In genomic region chr17:44734501-44735222, GRCm38 (mm10) we compare ENCODE assay signal across 8 mouse cellular contexts. TPM values are rescaled to one million over a fixed set of nuclear protein-coding genes. Genes with fewer than 3 reads are reported as not detected.
DNase-seq lines count a peak whose midpoint lies in the region; ATAC-seq and TF ChIP-seq lines count a peak whose summit lies in the region.

No protein-coding gene starts in this region.

- DNase-seq in adrenal gland, postnatal 25 days, result peak; percentile 65
- DNase-seq in heart, postnatal 0 days (ENCODE audit: low spot score), result no peak
- DNase-seq in kidney, postnatal 4 days, result peak; percentile 69 to 75
- DNase-seq in lung, postnatal 10 days, result peak; percentile 56
- DNase-seq in retina, embryonic 14.5 days (ENCODE audit: low spot score), result peak; percentile 60
- peak; percentile 20 for DNase-seq in urinary bladder, postnatal 25 days (ENCODE audit: low spot score)

- no peaks in the 10 kb centered on the region for H3K9me3 ChIP-seq in E14TG2a.4 (ENCODE audit: low read length)
- H3K9me3 ChIP-seq in forebrain, embryonic 12.5 days, result no peaks in the 10 kb centered on the region
- H3K9me3 ChIP-seq in heart, postnatal 0 days (replicated peaks; ENCODE audit: control insufficient read depth, low read length), result no peaks in the 10 kb centered on the region

- no peaks in the 10 kb centered on the region for H3K36me3 ChIP-seq in E14TG2a.4 (ENCODE audit: insufficient read depth, low read length)
- no peaks in the 10 kb centered on the region for H3K36me3 ChIP-seq in forebrain, embryonic 12.5 days (replicated peaks)
- H3K36me3 ChIP-seq in heart, postnatal 0 days (replicated peaks; ENCODE audit: control insufficient read depth, insufficient read depth, low read length), result no peaks in the 10 kb centered on the region

- H3K27me3 ChIP-seq in E14TG2a.4 (ENCODE audit: insufficient read depth, low read length), result peaks cover 72% of the 10 kb centered on the region
- peaks cover 69% of the 10 kb centered on the region for H3K27me3 ChIP-seq in forebrain, embryonic 12.5 days
- H3K27me3 ChIP-seq in heart, postnatal 0 days (ENCODE audit: control insufficient read depth, insufficient read depth, low read length), result peaks cover 78% of the 10 kb centered on the region

- TF ChIP-seq EP300 in heart, postnatal 0 days (IDR thresholded peaks at IDR 0.05; ENCODE audit: low read depth), result no peak

- no peak for TF ChIP-seq CTCF in E14TG2a.4 (conservative IDR thresholded peaks at IDR 0.05; ENCODE audit: low read length)
- TF ChIP-seq CTCF in heart, postnatal 0 days (IDR thresholded peaks at IDR 0.05; ENCODE audit: low read depth), result no peak

- H3K4me2 ChIP-seq in forebrain, embryonic 12.5 days, result peak overlapping the region; percentile 90
- peak overlapping the region; percentile 79 for H3K4me2 ChIP-seq in heart, postnatal 0 days (ENCODE audit: low read depth, low read length)

- WGBS in forebrain, embryonic 12.5 days, result under 1% methylated on average over 48 of the region's 48 CpGs
- 2% methylated on average over 48 of the region's 48 CpGs for whole genome bisulfite sequencing in heart, postnatal 0 days

- peaks cover 35% of the 10 kb centered on the region for H3K4me1 ChIP-seq in E14TG2a.4 (replicated peaks; ENCODE audit: low read depth, low read length)
- peaks cover 35% of the 10 kb centered on the region for H3K4me1 ChIP-seq in forebrain, embryonic 12.5 days
- H3K4me1 ChIP-seq in heart, postnatal 0 days (ENCODE audit: control insufficient read depth, insufficient read depth), result peaks cover 11% of the 10 kb centered on the region; the same call in 1 of the 2 replicates

- peak; percentile 47 for ATAC-seq in forebrain, embryonic 12.5 days (ENCODE audit: low FRiP score)
- ATAC-seq in heart, postnatal 0 days (ENCODE audit: insufficient read depth, low read depth), result peak; percentile 17; the same call in 1 of the 2 replicates

- H3K27ac ChIP-seq in forebrain, embryonic 12.5 days, result no peak overlapping the region
- H3K27ac ChIP-seq in heart, postnatal 0 days (ENCODE audit: low read depth), result no peak overlapping the region

- H3K4me3 ChIP-seq in E14TG2a.4 (replicated peaks; ENCODE audit: low read length), result peak overlapping the region; percentile 77
- peak overlapping the region; percentile 61 for H3K4me3 ChIP-seq in forebrain, embryonic 12.5 days (replicated peaks)
- peak overlapping the region; percentile 67 for H3K4me3 ChIP-seq in heart, postnatal 0 days (ENCODE audit: low read depth, low read length)

- H3K9ac ChIP-seq in forebrain, embryonic 12.5 days, result peak overlapping the region; percentile 65
- H3K9ac ChIP-seq in heart, postnatal 0 days (replicated peaks; ENCODE audit: low read depth, low read length), result no peak overlapping the region; the same call in 1 of the 2 replicates

RNA-seq across cellular contexts. Expression of gene Supt3, which starts 42.3 kb away (rescaled TPM):
- 25.9 and 26.1 TPM in 2 replicates for total RNA-seq in adrenal gland, postnatal 25 days (2021)
- polyA plus RNA-seq in forebrain, embryonic 12.5 days (2016; fragmentation: Nextera tagmentation; extraction: Ambion mirVana), result 21.7 and 23.0 TPM in 2 replicates
- total RNA-seq in heart, postnatal 0 days (2014; rRNA removed; ENCODE audit: low replicate concordance), result 4.3 and 7.2 TPM in 2 replicates
- 19.5 and 20.0 TPM in 2 replicates for polyA plus RNA-seq in heart, postnatal 0 days (2015; fragmentation: Nextera tagmentation; extraction: Ambion mirVana)
